ENCODE assay signal across 15 mouse cellular contexts in genomic region chr11:52130451-52131068, GRCm38 (mm10). TPM values are rescaled to one million over a fixed set of nuclear protein-coding genes. Genes with fewer than 3 reads are reported as not detected.
DNase-seq lines count a peak whose midpoint lies in the region; ATAC-seq and TF ChIP-seq lines count a peak whose summit lies in the region.
"Had no signal": no experiment of that assay in that cellular context is flagged by ENCODE, and none has a peak within 500 bp of the region (broad histone marks: within the 10 kb centered on the region; RNA-seq: fewer than 3 reads in every experiment).

No protein-coding gene starts in this region.

- 71% methylated on average over 7 of the region's 7 CpGs for WGBS in lung, embryonic 14.5 days
- 85% methylated on average over 7 of the region's 7 CpGs for WGBS in embryonic facial prominence, embryonic 13.5 days

- H3K4me1 ChIP-seq in lung, embryonic 14.5 days (ENCODE audit: insufficient read depth): 0 out of 2 replicates have a peak, but pooled peaks cover 2% of the 10 kb centered on the region
- no peaks in the 10 kb centered on the region for H3K4me1 ChIP-seq in ES-Bruce4 (ENCODE audit: control insufficient read depth, insufficient read depth, low read length)
- H3K4me1 ChIP-seq in embryonic facial prominence, embryonic 13.5 days: no peaks in the 10 kb centered on the region

- H3K4me2 ChIP-seq in lung, embryonic 14.5 days: no peak overlapping the region
- H3K4me2 ChIP-seq in embryonic facial prominence, embryonic 13.5 days: no peak overlapping the region
- H3K4me2 ChIP-seq: heart, embryonic 15.5 days had no signal

- no peak overlapping the region for H3K27ac ChIP-seq in lung, embryonic 14.5 days (ENCODE audit: low read depth)
- H3K27ac ChIP-seq in ES-Bruce4 (ENCODE audit: insufficient read depth, low read length): no peak overlapping the region
- H3K27ac ChIP-seq in embryonic facial prominence, embryonic 13.5 days: no peak overlapping the region
- H3K27ac ChIP-seq: macrophage had no signal

- no peak overlapping the region for H3K4me3 ChIP-seq in lung, embryonic 14.5 days (ENCODE audit: low read depth, low read length)
- H3K4me3 ChIP-seq in ES-Bruce4 (ENCODE audit: low read depth, low read length): no peak overlapping the region
- no peak overlapping the region for H3K4me3 ChIP-seq in embryonic facial prominence, embryonic 13.5 days
- H3K4me3 ChIP-seq: heart, embryonic 15.5 days had no signal

- no peak overlapping the region for H3K9ac ChIP-seq in lung, embryonic 14.5 days
- H3K9ac ChIP-seq in ES-Bruce4 (ENCODE audit: low read depth, poor library complexity, severe bottlenecking): no peak overlapping the region
- no peak overlapping the region for H3K9ac ChIP-seq in embryonic facial prominence, embryonic 13.5 days
- H3K9ac ChIP-seq: heart, embryonic 15.5 days had no signal

- H3K27me3 ChIP-seq in lung, embryonic 14.5 days (ENCODE audit: insufficient read depth, low read length): no peaks in the 10 kb centered on the region
- no peaks in the 10 kb centered on the region for H3K27me3 ChIP-seq in ES-Bruce4 (ENCODE audit: control insufficient read depth, insufficient read depth, low read length, poor library complexity, severe bottlenecking)
- H3K27me3 ChIP-seq in embryonic facial prominence, embryonic 13.5 days: no peaks in the 10 kb centered on the region
- H3K27me3 ChIP-seq: heart, embryonic 15.5 days had no signal

- no peaks in the 10 kb centered on the region for H3K9me3 ChIP-seq in lung, embryonic 14.5 days (ENCODE audit: low read depth, low read length)
- peaks cover 2% of the 10 kb centered on the region; the same call in 1 of the 2 replicates for H3K9me3 ChIP-seq in ES-Bruce4 (replicated peaks; ENCODE audit: control insufficient read depth, insufficient read depth, low read length, poor library complexity, severe bottlenecking)
- peaks cover 9% of the 10 kb centered on the region for H3K9me3 ChIP-seq in embryonic facial prominence, embryonic 13.5 days
- H3K9me3 ChIP-seq: heart, embryonic 15.5 days had no signal

- TF ChIP-seq EP300 in ES-Bruce4 (IDR thresholded peaks at IDR 0.05; ENCODE audit: insufficient read depth, low read depth, low read length): no peak

- peak; percentile 16 for DNase-seq in heart, postnatal 4 days
- no peak for DNase-seq in heart, adult 8-10 months (ENCODE audit: low spot score)
- no peak for DNase-seq in lung, embryonic 14.5 days
- no peak for DNase-seq in lung, postnatal 36 days
- no peak for DNase-seq in layer of hippocampus, postnatal 36 days
- DNase-seq: kidney, postnatal 14 days; thymus, postnatal 25 days had no signal

- no peak for TF ChIP-seq POLR2A in ES-Bruce4 (IDR thresholded peaks at IDR 0.05; ENCODE audit: insufficient read depth, low read length)

- peaks cover 8% of the 10 kb centered on the region; the same call in 1 of the 2 replicates for H3K36me3 ChIP-seq in lung, embryonic 14.5 days (ENCODE audit: insufficient read depth)
- H3K36me3 ChIP-seq in ES-Bruce4 (ENCODE audit: control insufficient read depth, insufficient read depth, low read length, poor library complexity, severe bottlenecking): no peaks in the 10 kb centered on the region
- peaks cover 12% of the 10 kb centered on the region; the same call in 1 of the 2 replicates for H3K36me3 ChIP-seq in embryonic facial prominence, embryonic 13.5 days

- ATAC-seq in lung, embryonic 14.5 days (ENCODE audit: insufficient read depth): no peak
- ATAC-seq in embryonic facial prominence, embryonic 13.5 days (ENCODE audit: insufficient number of reproducible peaks, insufficient read depth, low FRiP score, low TSS enrichment, low read depth): 0 out of 2 replicates have a peak, but pooled peaks have one; percentile 15

- TF ChIP-seq CTCF in lung, embryonic 14.5 days (IDR thresholded peaks at IDR 0.05; ENCODE audit: low read depth): peak; percentile 44; the same call in 1 of the 2 replicates
- TF ChIP-seq CTCF in ES-Bruce4 (IDR thresholded peaks at IDR 0.05; ENCODE audit: low read depth, low read length): peak; percentile 38

RNA-seq across cellular contexts. Expression of gene Olfr1373, which starts 14.8 kb away (rescaled TPM):
- not detected for total RNA-seq in heart, postnatal 4 days (2021)
- total RNA-seq in heart, adult 8-10 months (2022): not detected
- not detected in 2 replicates for polyA plus RNA-seq in lung, embryonic 14.5 days (2014; fragmentation: Nextera tagmentation; extraction: Ambion mirVana)
- polyA plus RNA-seq in ES-Bruce4 (2011; ENCODE audit: insufficient read depth, insufficient read length, low read depth, missing spikeins): not detected in 2 replicates
- polyA plus RNA-seq in embryonic facial prominence, embryonic 13.5 days (2015; fragmentation: Nextera tagmentation; extraction: Ambion mirVana): not detected in 2 replicates
- total RNA-seq in layer of hippocampus, postnatal 36 days (2021): not detected
- total RNA-seq: adrenal gland, adult 18-20 months; G1E; gastrocnemius, adult 8-10 months; left cerebral cortex, postnatal 36 days had no signal
- polyA plus RNA-seq: G1E; heart, embryonic 15.5 days; macrophage had no signal

RNA-seq across cellular contexts. Expression of gene Ppp2ca, which starts 32.1 kb away (rescaled TPM):
- total RNA-seq in heart, postnatal 4 days (2021): 10 to 100 TPM; 86.3 to 87.2 TPM
- 10 to 100 TPM; 53.3 to 55.1 (median 54.5) TPM for total RNA-seq in heart, adult 8-10 months (2022)
- polyA plus RNA-seq in lung, embryonic 14.5 days (2014; fragmentation: Nextera tagmentation; extraction: Ambion mirVana): 94.0 and 95.3 TPM in 2 replicates
- polyA plus RNA-seq in ES-Bruce4 (2011; ENCODE audit: insufficient read depth, insufficient read length, low read depth, missing spikeins): 103 TPM in 2 replicates
- polyA plus RNA-seq in embryonic facial prominence, embryonic 13.5 days (2015; fragmentation: Nextera tagmentation; extraction: Ambion mirVana): 83.5 and 90.8 TPM in 2 replicates
- total RNA-seq in layer of hippocampus, postnatal 36 days (2021): 100 to 1,000 TPM; 112 to 117 TPM
